Mouse (Mus musculus): ENCODE results near the gene Bnc2. TPM values are rescaled to one million over a fixed set of nuclear protein-coding genes. Genes with fewer than 3 reads are reported as not detected.
A peak's percentile ranks its signal among the peaks of the same experiment; 100 is the strongest.

The Bnc2 gene
- polyA plus RNA-seq, 1 experiment from 2014 or later: 3.4 TPM

DNA sequence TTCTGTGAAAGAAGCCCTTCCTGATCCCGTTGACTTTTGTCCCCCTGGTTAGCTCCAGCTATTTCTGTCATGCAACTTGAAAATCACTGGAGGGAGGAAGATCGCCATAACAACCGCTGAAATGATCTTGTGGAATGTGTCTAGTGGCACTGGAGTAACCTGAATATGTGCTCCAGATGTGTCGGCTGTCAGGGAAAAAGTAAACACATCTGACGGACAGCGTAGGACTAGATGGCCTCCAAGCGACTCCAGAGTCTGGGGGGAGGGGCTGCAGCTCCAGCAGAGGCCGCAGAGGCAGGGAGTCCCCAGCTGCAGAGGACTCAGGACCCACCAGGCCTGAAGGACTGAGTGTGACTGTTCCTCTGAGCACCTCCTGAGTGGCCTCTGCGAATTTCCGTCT lies 37.4 kb downstream of the Bnc2 start:
- WGBS: 2% methylated on average over 10 of the region's 10 CpGs
- Histone ChIP-seq H3K4me2 (ENCODE audit: low read depth, low read length) (peak overlapping the region; percentile 41), H3K4me3 (ENCODE audit: low read length) (peak overlapping the region; percentile 18; the same call in 1 of the 2 replicates), H3K9ac (ENCODE audit: low read length) (peak overlapping the region; percentile 32), H3K36me3 (ENCODE audit: control insufficient read depth, insufficient read depth, low read length) (no peaks in the 10 kb centered on the region), H3K27me3 (ENCODE audit: control insufficient read depth, insufficient read depth, low read depth, low read length) (no peaks in the 10 kb centered on the region), H3K27ac (ENCODE audit: low read length) (peak overlapping the region; percentile 48), H3K9me3 (ENCODE audit: control insufficient read depth, low read length) (no peaks in the 10 kb centered on the region), H3K4me1 (replicated peaks; ENCODE audit: control insufficient read depth, insufficient read depth, low read length) (peaks cover 12% of the 10 kb centered on the region)
- ATAC-seq (ENCODE audit: low read depth): peak; percentile 93

DNA sequence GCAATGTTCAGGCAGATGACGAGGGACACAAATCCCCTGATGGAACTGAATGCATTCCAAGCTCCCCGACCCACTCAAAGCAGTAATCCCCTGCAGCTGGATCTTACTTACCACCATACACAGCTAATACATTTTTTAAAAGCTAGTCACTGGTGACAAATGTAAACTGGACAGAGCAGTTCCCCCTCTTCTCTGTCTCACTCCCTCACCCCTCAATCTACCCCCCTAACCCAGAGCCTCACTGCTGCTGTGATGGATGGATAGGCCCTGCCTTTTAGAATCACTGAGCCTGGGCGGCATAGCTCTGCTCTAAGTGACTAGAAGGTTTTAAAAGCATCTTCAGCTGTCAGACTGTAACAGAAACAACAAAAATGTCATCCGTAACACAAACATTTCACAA lies 40.3 kb downstream of the Bnc2 start:
- Histone ChIP-seq H3K36me3 (ENCODE audit: control insufficient read depth, insufficient read depth, low read length) (no peaks in the 10 kb centered on the region), H3K4me3 (ENCODE audit: low read length) (no peak overlapping the region), H3K9ac (ENCODE audit: low read length) (no peak overlapping the region), H3K4me1 (replicated peaks; ENCODE audit: control insufficient read depth, insufficient read depth, low read length) (peaks cover 12% of the 10 kb centered on the region), H3K27me3 (ENCODE audit: control insufficient read depth, insufficient read depth, low read depth, low read length) (no peaks in the 10 kb centered on the region), H3K27ac (ENCODE audit: low read length) (peak overlapping the region; percentile 36), H3K4me2 (ENCODE audit: low read depth, low read length) (no peak overlapping the region), H3K9me3 (ENCODE audit: control insufficient read depth, low read length) (no peaks in the 10 kb centered on the region)
- 37% methylated on average over 4 of the region's 4 CpGs for WGBS
- ATAC-seq (ENCODE audit: low read depth): peak; percentile 15; the same call in 1 of the 2 replicates

DNA sequence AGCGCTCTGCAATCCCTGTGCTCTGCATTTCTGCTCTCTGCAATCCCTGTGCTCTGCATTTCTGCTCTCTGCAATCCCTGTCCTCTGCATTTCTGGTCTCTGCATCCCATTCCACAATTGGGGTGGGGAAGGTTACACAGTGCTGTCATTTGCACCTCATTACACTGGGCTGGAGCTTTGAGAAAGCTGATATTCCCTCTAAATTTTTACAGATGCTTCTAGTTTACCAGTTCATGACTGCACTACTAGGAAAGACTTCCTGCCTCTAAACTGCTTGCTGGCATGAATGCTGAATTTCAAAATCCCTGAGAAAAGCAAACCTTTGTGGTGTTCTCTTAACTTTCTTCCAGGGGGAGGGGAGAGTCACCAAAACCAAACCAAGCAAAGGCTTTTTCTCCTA lies 41.1 kb downstream of the Bnc2 start:
- Histone ChIP-seq H3K4me3 (ENCODE audit: low read length) (no peak overlapping the region), H3K4me1 (replicated peaks; ENCODE audit: control insufficient read depth, insufficient read depth, low read length) (peaks cover 12% of the 10 kb centered on the region), H3K27me3 (ENCODE audit: control insufficient read depth, insufficient read depth, low read depth, low read length) (no peaks in the 10 kb centered on the region), H3K9me3 (ENCODE audit: control insufficient read depth, low read length) (no peaks in the 10 kb centered on the region), H3K36me3 (ENCODE audit: control insufficient read depth, insufficient read depth, low read length) (no peaks in the 10 kb centered on the region), H3K9ac (ENCODE audit: low read length) (no peak overlapping the region), H3K4me2 (ENCODE audit: low read depth, low read length) (no peak overlapping the region), H3K27ac (ENCODE audit: low read length) (peak overlapping the region; percentile 67)
- 52% methylated on average over 1 of the region's 1 CpGs for WGBS
- ATAC-seq (ENCODE audit: low read depth): peak; percentile 65

DNA sequence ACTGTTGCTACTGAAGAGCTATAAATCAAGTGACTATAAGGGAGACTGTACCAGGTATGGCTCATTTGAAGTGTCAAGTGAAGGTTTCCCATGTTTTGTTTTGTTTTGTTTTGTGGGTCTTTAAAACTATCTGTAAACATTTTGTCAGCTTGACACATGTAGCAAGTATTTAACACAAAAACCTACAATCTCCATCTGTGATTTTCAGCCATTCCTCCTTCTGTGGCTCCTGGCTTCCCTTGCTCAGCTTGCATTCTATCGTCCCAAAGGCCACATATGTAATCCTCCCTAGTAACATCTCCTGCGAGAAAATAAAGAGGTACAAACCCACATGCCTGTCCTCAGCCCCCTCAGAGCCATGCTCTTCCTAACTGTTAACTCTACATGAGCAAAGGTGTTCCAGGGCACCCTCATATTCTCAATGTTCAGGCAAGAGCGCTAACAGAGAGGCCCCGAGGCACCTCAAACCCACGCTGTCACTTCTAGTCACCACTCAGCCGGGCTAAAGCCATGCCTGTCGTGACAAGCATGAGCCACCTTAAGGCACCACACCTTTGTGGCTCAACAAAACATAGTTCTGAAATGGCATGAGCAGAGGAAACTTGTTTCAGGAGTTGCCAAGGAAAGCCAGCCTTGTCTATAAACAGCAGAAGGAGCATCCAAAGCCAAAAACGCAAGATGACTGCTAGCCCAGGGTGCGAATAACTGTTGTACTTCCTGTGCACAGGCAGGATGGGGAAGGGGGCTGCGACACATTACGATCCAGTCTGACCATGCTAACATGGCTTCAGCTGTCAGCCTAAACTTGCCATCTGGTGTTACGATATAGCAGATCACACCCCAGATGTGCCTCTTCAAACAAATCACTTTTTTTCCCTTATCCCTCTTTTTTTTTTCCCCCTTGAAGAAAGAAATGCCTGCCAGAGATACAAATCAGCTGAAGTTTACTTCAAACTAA lies 42.0 kb downstream of the Bnc2 start:
- H3K4me3 ChIP-seq (ENCODE audit: low read length): no peak overlapping the region

DNA sequence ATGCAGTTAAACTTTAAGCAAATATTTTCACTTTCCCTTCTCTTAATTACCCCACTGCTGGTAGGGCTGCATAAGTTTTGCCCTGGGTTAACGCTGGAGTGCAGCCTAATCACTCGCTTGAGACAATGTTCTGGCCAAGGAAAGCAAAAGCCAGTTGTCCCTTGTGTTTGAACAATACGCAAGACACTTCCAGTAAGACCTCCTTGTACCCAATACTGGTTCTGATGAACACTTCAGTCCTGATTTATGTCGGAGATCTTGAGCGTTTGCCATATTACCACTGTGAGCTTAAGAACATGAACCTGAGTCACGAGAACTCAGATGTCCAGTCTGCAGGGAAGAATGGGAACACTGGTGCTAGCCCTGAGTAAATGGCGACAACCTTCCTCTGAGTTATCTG lies 47.5 kb downstream of the Bnc2 start:
- Histone ChIP-seq H3K4me3 (ENCODE audit: low read length) (no peak overlapping the region), H3K9me3 (ENCODE audit: control insufficient read depth, low read length) (no peaks in the 10 kb centered on the region), H3K36me3 (ENCODE audit: control insufficient read depth, insufficient read depth, low read length) (no peaks in the 10 kb centered on the region), H3K27ac (ENCODE audit: low read length) (no peak overlapping the region), H3K27me3 (ENCODE audit: control insufficient read depth, insufficient read depth, low read depth, low read length) (no peaks in the 10 kb centered on the region), H3K4me2 (ENCODE audit: low read depth, low read length) (no peak overlapping the region), H3K9ac (ENCODE audit: low read length) (no peak overlapping the region), H3K4me1 (replicated peaks; ENCODE audit: control insufficient read depth, insufficient read depth, low read length) (no peaks in the 10 kb centered on the region)
- WGBS: 79% methylated on average over 7 of the region's 7 CpGs
- no peak for ATAC-seq (ENCODE audit: low read depth)

More for the DNA sequence above, 42.0 kb downstream of the Bnc2 start:
- ATAC-seq (ENCODE audit: low read depth): peak; percentile 72
- H3K9me3 ChIP-seq (ENCODE audit: control insufficient read depth, low read length): no peaks in the 10 kb centered on the region
- H3K9ac ChIP-seq (ENCODE audit: low read length): 0 out of 2 replicates have a peak overlapping the region, but pooled peaks have one; percentile 7
- H3K36me3 ChIP-seq (ENCODE audit: control insufficient read depth, insufficient read depth, low read length): no peaks in the 10 kb centered on the region
- H3K27ac ChIP-seq (ENCODE audit: low read length): peak overlapping the region; percentile 67
- WGBS: 26% methylated on average over 12 of the region's 12 CpGs
- peaks cover 12% of the 10 kb centered on the region for H3K4me1 ChIP-seq (replicated peaks; ENCODE audit: control insufficient read depth, insufficient read depth, low read length)
- H3K4me2 ChIP-seq (ENCODE audit: low read depth, low read length): no peak overlapping the region
- no peaks in the 10 kb centered on the region for H3K27me3 ChIP-seq (ENCODE audit: control insufficient read depth, insufficient read depth, low read depth, low read length)

DNA sequence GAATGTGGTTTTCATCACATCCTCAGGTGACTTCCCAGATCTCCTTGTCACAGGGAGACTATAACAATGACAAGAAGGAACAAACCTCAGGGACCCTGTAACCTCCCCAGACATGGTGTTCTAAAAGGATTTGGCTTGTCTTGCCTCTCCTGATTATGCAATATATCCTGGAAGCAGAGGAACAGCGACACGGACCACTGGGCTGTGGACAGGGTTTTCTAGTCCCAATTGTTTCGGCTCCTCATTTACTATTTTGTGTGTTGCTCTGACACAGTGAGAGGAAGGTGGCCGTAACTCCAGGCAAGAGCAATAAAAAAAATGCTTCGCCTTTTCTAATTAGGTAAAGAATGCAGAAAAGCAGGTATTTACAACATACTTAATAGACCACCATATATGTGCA lies 51.8 kb downstream of the Bnc2 start:
- H3K9me3 ChIP-seq (ENCODE audit: control insufficient read depth, low read length): no peaks in the 10 kb centered on the region
- no peak overlapping the region for H3K4me3 ChIP-seq (ENCODE audit: low read length)
- no peak overlapping the region for H3K9ac ChIP-seq (ENCODE audit: low read length)
- WGBS: 63% methylated on average over 5 of the region's 5 CpGs
- no peak for ATAC-seq (ENCODE audit: low read depth)
- H3K4me2 ChIP-seq (ENCODE audit: low read depth, low read length): no peak overlapping the region
- no peaks in the 10 kb centered on the region for H3K4me1 ChIP-seq (replicated peaks; ENCODE audit: control insufficient read depth, insufficient read depth, low read length)
- no peak overlapping the region for H3K27ac ChIP-seq (ENCODE audit: low read length)
- no peaks in the 10 kb centered on the region for H3K27me3 ChIP-seq (ENCODE audit: control insufficient read depth, insufficient read depth, low read depth, low read length)
- H3K36me3 ChIP-seq (ENCODE audit: control insufficient read depth, insufficient read depth, low read length): no peaks in the 10 kb centered on the region

DNA sequence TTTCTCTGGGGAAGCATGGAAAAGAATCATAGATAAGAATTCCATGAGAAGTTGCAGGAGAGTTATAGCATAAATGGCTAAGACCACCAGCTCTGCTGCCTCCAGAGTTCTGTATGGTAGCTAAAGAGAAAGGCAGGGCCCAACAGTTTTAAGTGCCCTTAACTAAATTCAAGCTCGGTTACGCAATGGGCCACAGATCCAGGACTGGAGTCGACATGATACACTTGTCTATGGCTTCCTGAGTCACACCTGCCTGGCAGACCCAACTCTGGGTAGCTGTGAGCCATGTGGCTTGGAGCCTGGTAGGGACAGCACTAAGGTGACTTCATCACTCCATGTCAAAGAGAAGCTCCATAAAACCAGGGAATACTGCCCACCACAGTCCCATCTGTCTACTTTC lies 53.3 kb downstream of the Bnc2 start:
- WGBS: 70% methylated on average over 3 of the region's 3 CpGs
- H3K9ac ChIP-seq (ENCODE audit: low read length): no peak overlapping the region
- no peaks in the 10 kb centered on the region for H3K9me3 ChIP-seq (ENCODE audit: control insufficient read depth, low read length)
- H3K4me1 ChIP-seq (replicated peaks; ENCODE audit: control insufficient read depth, insufficient read depth, low read length): no peaks in the 10 kb centered on the region
- H3K36me3 ChIP-seq (ENCODE audit: control insufficient read depth, insufficient read depth, low read length): no peaks in the 10 kb centered on the region
- no peak overlapping the region for H3K4me2 ChIP-seq (ENCODE audit: low read depth, low read length)
- no peak overlapping the region for H3K27ac ChIP-seq (ENCODE audit: low read length)
- H3K4me3 ChIP-seq (ENCODE audit: low read length): no peak overlapping the region
- H3K27me3 ChIP-seq (ENCODE audit: control insufficient read depth, insufficient read depth, low read depth, low read length): no peaks in the 10 kb centered on the region
- no peak for ATAC-seq (ENCODE audit: low read depth)

DNA sequence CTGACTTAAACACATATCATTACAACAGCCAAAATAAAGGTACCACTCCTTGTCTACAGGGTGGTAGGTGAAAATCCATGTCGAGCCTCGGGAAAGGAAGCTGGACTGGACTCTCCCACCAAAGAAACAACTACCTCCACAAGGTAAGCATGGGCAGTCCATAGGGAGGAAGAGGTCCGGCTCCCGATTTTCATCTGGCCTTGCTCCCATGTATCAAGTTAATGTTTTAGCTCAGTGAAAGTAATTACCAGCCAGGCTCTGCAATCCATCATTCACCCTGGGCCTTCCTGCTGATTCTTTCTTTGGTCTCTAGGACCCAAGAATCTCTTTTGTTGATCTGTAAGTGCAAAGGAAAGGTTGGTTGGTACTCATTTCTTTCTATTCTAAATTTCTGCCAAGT lies 65.2 kb downstream of the Bnc2 start:
- WGBS: 81% methylated on average over 4 of the region's 4 CpGs
- no peak for ATAC-seq (ENCODE audit: low read depth)
- no peak overlapping the region for H3K27ac ChIP-seq (ENCODE audit: low read length)

DNA sequence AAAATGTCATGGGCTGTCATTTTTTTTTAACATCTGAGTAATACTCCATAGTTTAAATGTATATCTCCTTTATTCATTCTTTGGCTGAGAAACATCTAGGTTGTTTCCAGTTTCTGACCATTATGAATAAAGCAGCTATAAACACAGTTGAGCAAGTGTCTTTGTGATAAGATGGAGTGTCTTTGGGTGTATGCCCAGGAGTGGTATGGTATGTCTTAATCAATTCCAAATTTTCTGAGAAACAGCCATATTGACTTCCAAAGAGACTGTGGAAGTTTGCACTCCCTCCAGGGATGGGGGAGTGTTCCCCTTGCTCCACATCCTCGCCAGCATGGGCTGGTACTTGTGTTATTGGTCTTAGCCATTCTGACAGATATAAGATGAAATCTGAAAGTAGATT lies 70.6 kb downstream of the Bnc2 start:
- no peaks in the 10 kb centered on the region for H3K27me3 ChIP-seq (ENCODE audit: control insufficient read depth, insufficient read depth, low read depth, low read length)
- no peak overlapping the region for H3K4me2 ChIP-seq (ENCODE audit: low read depth, low read length)
- WGBS: 73% methylated on average over 1 of the region's 1 CpGs
- H3K4me1 ChIP-seq (replicated peaks; ENCODE audit: control insufficient read depth, insufficient read depth, low read length): no peaks in the 10 kb centered on the region
- no peak overlapping the region for H3K4me3 ChIP-seq (ENCODE audit: low read length)
- no peaks in the 10 kb centered on the region for H3K36me3 ChIP-seq (ENCODE audit: control insufficient read depth, insufficient read depth, low read length)
- no peak overlapping the region for H3K9ac ChIP-seq (ENCODE audit: low read length)
- no peak overlapping the region for H3K27ac ChIP-seq (ENCODE audit: low read length)
- no peak for ATAC-seq (ENCODE audit: low read depth)
- H3K9me3 ChIP-seq (ENCODE audit: control insufficient read depth, low read length): no peaks in the 10 kb centered on the region

More for the DNA sequence above, 65.2 kb downstream of the Bnc2 start:
- Histone ChIP-seq H3K4me2 (ENCODE audit: low read depth, low read length) (no peak overlapping the region), H3K9me3 (ENCODE audit: control insufficient read depth, low read length) (no peaks in the 10 kb centered on the region), H3K9ac (ENCODE audit: low read length) (no peak overlapping the region), H3K27me3 (ENCODE audit: control insufficient read depth, insufficient read depth, low read depth, low read length) (no peaks in the 10 kb centered on the region), H3K4me3 (ENCODE audit: low read length) (no peak overlapping the region), H3K36me3 (ENCODE audit: control insufficient read depth, insufficient read depth, low read length) (no peaks in the 10 kb centered on the region), H3K4me1 (replicated peaks; ENCODE audit: control insufficient read depth, insufficient read depth, low read length) (no peaks in the 10 kb centered on the region)
